Mouse (Mus musculus) left cerebral cortex, postnatal 25 days (tissue): ENCODE measurements at regions not wholly inside any gene's neighbourhood (a gene's known extent, or its start where the extent isn't known, plus 50 kb on each side); places are given as distances from the start of the nearest gene placed in this dataset.
"Not testable (repeated sequence)": the region's sequence is repeated elsewhere in the genome, so short reads cannot be mapped to it uniquely, and the experiment has no call there.

Experiments used
- DNase-seq, 2 experiments: peaks; one replicate each; pipeline ENCODE4 v3.0.0; 2022; ENCODE audit warnings: low spot score in 2 of 2, mixed read lengths in 1 of 2
- intact Hi-C: fragments of 180-260 bp; cut with DNase I; formaldehyde crosslinking; loops from one replicate; pipeline ENCODE4 v1.15.1; 2025

DNA sequence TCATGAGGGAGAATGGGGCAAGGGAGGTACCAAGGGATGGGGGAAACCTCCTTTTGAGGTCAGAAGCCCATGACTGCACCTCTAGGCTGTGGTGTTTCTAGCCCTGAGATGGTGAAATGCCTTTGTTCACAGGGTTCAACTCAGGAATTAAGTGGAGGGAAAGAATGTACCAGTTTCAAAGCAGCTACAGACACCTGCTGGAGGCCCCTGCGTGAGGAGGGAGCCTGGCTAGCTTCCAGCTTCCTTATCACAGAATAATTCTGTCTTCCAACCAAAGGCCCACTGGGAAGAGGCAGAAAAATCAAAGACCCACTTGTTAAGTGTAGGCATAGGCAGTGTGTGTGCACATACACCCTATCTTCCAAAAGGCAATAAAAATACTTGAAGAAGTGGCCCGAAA lies 150.6 kb downstream of the Srek1 start:
- intact Hi-C loops = no loop called here
- no peak for DNase-seq

DNA sequence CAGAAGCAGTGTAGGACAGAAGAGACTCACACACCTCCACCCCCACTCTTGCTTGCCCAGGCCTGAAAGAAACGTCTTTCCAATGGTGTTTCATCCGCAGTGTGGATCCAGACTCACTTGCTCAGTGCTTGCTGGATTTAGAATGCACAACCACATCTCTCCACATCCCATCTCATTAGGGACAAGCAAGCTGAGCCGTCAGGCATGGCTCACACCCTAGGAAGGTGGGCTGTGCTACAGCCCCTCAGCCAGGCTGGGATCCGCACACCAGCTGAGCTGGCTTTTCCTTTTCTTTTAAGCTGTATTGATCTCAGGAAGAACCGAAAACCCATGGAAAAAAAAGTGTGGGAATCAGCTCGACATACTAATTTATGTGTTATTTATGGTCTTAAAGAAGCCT lies 151.1 kb downstream of the Srek1 start:
- intact Hi-C loops = no loop called here
- DNase-seq = peak in 1 of 2 experiments; percentile 8

DNA sequence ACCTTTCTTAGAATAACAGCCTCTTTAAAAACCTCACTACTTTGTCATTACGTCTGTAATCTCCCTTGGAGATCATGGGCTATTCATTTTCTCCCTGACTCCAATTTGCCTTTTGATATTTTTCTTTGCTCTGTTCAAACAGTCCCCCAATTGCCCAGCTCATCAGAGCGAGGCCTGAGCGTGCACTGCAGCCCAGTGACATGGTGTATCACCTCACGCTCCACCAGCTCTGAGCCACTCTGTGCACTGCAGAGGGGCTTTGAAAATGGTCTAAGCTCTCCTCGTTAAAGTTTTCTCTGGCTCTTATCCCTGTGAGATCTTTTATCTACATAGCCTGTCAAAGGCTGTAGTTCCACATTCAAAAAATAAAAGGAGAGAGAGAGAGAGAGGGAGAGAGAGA lies 152.1 kb downstream of the Srek1 start:
- no peak for DNase-seq
- intact Hi-C loops = no loop called here

DNA sequence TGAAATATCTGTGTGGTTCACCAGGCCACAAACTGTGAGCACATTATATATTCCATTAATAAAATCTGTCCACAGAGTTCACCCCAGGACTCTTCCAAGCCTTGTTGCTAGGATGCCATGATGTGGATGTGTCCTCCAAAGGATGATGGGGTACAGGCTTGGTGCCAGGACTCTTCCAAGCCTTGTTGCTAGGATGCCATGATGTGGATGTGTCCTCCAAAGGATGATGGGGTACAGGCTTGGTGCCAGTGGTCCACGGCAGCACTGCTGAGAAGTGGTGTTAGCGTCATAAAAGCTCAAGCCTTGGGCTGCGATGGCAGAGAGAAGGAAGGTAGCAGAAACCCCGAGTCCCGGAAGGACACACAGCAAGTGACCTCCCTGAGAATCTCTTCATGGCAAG lies 153.4 kb downstream of the Srek1 start:
- intact Hi-C loops, DNase-seq: not testable (repeated sequence)

DNA sequence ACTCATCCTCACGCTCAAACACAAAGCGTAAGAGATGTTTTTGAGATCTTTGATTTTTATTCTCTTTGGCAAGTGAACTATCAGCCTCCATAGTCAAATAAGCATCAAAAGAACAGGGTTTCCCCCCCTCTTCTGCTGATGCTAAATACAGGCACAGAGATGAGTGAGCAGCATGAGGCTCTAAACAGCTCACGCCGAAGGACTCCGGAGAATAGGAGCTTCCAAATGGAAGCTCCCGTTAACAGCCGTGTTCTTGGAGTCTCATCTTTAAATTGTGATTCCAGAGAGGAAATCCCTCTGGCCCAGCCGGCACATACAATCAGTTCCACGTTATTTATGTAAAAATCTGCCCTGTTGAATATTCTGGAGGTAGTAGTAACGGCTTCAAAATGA lies 161.1 kb downstream of the Srek1 start:
- peak in 1 of 2 experiments; percentile 6 for DNase-seq
- intact Hi-C loops = no loop called here

DNA sequence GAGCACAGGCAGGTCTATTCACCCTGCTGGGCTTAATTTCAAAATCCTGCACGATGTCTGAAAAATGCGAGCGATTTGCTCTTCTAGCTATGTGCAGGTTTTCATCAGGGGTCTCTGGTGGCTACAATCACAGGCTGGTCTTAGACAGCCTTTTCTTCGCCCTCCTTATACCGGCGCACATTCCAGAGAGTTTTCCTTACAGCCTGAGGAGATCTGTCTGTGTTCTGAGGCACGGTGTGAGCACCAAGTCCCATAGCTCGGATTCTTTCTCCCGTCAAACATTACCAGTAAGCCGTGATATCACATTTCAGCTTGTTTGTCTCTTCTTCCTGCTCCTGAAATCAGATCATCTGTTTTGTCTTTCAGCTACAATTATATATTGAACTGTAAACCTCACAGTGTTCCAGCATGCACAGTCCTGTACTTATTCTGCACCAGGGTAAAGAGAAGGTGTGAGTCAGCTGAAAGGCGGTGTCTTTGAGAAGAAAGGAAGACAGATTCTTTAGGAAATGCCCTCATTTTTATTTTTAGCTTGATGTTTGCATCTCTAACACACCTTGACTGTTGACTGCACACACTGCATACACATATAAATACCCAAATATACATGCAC lies 161.6 kb downstream of the Srek1 start:
- intact Hi-C loops = no loop called here
- DNase-seq = peak; percentile 10 to 13

DNA sequence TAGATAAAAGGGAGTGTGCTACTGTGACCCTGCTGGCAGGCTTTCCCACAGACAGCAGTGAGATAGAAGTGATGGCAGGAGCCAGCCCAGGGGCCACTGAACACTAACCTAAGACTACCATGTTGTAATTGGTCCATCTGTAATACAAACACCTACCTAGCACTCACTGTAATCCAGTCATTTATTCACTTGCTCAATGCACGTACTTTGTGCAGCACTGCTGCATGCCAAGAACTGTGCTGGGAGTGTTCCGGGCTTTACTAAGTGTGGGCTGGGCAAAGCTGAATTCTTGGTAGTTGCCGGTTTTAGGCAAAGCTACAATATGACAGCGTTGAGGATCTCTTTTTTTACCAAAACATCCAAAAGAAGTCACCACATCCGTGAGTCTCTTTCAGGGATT lies 172.1 kb downstream of the Srek1 start:
- intact Hi-C loops = no loop called here

DNA sequence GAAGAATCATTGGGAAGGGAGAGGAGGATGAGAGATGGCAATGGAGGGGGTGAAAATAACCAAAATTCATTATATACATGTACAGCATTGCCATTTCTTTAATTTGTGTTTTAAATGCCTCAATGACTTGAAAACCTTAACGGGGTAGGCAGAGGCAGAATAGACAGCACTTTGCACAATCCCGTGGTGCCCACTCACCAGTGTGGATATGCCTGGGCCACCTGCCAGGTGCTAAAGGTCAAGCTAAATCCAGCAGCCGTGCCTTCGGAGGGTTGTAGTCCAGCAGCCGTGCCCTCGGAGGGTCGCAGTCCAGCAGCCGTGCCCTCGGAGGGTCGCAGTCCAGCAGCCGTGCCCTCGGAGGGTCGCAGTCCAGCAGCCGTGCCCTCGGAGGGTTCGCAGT lies 182.0 kb downstream of the Srek1 start:
- DNase-seq = no peak
- intact Hi-C loops = no loop called here

More for the DNA sequence above, 172.1 kb downstream of the Srek1 start:
- peak in 1 of 2 experiments; percentile 28 for DNase-seq

DNA sequence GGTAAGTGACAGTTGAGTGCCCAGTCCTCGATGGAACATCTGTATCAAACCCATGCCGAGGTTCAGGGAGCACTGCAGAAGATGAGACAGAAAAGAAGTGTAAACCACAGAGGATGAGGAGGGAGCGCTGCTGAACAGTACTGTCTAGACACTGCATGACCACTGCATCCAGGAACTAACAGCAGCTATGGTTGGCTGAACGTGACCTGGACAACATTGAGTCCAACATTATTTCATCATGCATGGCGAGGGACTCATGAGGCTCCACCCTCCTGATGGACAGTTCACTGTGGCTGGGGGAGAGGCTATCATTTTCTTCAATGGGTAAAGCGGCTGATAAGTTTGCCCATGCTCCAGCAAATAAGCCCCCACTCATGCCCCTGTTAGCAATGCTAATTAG lies 182.5 kb downstream of the Srek1 start:
- DNase-seq = no peak
- intact Hi-C loops = no loop called here

DNA sequence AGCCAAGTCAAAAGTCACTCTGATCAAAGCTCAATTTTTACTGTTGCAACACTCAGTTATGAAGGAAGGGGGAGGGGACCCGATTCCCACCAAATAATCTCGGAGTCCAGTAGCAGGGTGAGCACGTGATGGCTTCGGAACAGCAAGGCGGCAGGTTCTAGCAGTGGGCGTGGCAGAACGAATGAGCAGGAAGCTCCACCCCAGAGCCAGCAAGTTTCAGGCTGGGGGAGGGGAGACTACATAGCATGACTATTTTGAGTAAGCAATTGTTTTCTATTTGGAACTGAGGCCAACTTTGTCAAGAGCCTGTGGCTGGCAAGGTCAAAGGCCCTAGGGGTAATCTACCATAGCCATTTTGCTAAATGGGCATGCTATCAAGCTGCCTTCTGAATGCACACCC lies 183.0 kb downstream of the Srek1 start:
- DNase-seq, intact Hi-C loops: not testable (repeated sequence)

DNA sequence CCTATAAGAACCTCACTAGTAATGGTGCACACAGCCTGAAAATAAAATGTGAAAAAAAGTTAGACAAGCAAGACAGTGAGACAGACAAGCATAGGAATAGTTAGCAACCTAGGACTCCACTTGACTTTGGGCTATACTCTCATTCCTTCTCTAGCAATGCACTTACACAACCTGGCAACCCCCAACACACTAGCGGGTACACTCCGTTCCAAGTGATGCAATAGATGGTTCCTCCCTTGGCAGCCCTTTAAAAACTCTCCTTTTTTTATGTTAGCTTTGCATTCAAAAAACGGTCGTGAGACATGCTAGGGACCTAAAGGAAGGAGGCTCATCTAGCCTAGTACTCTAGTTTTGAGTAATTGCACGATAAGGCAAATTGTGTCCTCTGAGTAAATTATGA lies 184.8 kb downstream of the Srek1 start:
- DNase-seq = no peak
- intact Hi-C loops = no loop called here

DNA sequence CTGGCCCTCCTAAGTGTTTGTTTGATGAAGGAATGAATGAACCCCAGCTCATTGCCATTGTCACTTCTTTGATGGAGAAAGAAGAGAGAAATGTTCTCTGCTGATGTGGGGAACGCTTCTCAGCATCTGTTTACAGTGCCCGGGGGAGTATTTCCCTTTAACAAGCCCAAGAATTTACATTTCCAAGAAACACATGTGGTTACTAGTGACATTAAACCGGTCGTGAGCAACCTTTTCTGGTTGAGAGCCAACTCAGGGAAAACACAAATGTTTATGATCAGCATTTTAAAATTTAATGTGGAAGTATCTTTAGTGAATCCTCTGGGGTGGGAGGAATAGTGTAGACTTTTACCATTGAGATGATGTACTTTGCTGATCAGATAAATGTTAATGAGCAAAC lies 197.6 kb downstream of the Srek1 start:
- intact Hi-C loops = no loop called here
- DNase-seq = no peak

DNA sequence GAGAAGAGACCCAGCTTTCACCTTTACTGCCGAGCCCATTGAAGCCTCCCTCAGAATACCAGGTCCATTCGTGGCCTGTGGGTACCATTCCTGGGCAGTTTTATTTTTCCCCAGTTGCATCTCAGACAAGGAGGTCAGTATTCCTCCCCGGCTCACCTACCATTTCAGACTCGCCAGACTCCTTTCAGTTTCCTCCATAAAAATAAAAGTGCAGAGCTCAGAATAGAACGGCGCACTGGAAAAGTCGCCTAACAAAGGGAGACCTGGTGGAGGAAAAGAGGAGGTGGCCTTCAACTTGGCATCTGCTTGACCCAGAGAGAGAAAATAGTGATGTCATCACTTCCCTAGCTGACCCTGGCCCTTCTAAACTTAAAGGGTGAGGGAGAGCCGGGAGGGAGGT lies 209.7 kb downstream of the Srek1 start:
- intact Hi-C loops = no loop called here
- DNase-seq = peak in 1 of 2 experiments; percentile 25

DNA sequence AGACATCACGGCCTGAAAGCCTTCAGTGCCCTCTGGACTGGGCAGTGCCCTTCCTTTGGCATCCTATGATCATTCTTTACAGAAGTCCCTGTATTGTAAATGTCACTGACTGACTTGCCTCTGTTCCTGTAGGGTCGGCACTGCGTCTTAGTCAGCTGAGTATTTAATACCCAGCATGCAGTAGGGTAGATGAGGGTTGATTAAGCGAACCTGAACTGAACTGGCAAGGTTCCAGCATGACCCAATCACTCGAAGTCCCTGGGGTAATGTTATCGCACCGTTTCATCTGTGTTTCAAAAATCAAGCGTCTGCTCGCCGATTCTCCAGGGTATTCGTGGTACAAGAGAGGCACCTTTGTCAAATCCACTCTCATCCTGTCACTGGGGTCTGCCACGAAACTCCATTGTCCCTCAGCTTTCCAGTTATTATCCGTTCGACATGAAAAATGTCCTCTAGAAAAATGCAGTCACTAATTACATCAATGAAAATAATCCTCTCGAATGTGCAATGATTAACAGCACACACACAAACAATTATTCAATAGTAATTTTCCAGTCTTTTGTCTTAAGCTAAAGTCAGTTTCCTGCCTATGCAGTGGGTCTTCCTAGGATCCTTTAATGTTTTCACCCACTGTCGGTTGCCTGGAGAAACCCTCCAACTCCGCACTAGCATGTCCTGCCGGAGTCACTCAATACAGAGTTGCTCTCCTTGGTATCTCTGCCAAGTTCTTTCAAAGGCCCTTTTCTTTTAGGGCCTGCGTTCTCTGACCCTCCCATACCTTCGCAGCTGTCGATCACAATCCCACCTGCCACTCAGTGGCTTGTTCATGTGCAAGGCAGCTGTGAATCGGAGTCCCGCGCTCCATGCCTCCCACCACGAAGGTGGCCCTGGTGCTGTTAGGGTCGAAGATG lies 212.4 kb downstream of the Srek1 start:
- DNase-seq = no peak
- intact Hi-C loops = no loop called here

DNA sequence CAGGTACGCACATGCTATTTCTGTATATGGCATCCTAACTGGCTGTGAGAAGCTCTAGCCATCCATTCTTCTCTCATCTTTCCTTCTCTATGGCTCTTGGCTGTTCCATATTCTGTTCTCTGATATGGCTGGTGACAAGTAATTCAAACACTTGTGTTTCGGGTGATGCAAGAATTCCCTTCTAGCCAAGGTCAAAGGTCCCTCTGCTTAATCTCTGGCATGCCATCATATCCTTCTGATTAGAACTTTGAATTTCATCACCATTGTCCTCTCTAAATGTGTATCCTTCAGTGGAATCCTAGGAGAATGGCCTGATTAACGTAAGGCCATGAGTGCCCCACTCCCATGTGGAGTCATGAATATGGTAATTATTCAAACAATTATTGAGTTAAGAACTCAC lies 215.5 kb downstream of the Srek1 start:
- intact Hi-C loops = no loop called here
- DNase-seq = no peak

DNA sequence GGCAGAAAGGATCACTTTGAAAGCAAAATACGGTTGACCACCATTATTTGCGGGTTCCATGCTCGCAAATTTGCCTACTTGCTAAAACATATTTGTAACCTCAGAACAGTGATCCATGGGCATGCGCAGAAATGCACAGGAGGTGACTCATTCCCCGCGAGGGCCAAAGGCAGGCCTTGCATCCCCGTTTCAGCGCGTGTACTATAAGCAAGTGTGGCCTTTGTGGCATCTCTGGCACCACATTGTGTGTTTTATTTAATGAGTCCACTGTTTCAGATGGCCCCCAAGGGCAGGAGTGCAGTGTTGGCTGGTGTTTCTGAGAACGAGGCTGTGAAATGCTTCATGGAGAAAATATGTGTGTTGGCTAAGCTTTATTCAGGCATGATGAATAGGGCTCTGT lies 205.3 kb upstream of the Mast4 start:
- intact Hi-C loops = no loop called here
- no peak for DNase-seq

DNA sequence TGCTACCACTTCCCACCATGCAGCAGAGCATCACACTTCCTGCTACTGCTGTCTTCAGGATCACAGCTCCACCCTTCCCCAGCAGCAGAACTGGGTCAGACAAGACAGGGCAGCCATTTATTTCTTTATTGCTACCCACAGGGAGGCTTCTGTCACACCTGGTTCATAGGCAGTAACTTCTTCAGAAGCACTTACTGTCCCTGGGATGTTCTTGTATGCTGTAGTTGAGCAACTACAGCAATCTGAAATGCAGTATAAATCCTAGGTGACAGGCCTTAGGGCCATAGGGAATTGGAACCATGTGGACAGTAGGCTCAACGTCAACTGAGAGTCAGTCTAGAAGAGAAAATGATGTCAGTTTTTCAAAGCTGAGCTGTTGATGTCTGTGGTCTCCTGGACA lies 179.5 kb upstream of the Mast4 start:
- no peak for DNase-seq
- intact Hi-C loops = no loop called here

DNA sequence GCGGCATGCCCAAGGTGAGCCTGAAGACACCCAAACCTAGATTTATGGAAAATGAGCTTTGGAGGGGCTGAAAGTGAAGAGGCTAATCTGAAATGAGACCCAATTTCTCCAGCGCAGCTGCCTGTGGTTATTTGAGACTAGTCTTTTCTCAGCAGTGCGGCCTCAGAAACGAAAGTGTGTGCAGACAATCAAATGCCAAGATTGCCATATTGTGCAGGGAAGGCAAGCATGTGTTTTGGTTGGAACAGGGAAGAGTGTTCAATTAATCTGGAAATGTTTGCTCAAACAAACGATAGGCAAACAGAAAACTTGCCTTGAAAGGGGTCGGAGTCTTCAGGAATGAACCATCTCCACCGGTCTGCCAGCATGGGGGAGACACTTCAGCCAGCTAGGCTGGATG lies 178.2 kb upstream of the Mast4 start:
- intact Hi-C loops = no loop called here
- no peak for DNase-seq

DNA sequence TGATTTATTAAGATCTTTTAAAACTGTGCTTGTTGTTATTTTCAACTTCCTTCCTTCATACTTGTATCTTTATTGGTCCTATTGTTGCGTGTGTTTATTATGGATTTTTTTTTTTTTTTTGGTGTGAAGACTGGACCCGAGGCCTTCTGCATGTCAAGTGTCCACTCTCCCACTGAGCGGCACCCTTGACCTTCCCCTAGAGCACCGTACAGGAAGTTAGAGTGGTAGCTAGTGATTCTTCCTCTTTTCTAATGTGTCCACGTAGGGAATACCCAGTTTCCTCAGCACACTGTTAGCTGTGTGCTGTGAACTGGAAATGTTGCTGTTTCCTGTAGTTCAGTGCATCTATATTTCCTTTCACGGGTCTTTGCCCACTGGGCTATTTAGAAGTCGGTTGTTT lies 170.7 kb upstream of the Mast4 start:
- DNase-seq = no peak
- intact Hi-C loops = no loop called here

DNA sequence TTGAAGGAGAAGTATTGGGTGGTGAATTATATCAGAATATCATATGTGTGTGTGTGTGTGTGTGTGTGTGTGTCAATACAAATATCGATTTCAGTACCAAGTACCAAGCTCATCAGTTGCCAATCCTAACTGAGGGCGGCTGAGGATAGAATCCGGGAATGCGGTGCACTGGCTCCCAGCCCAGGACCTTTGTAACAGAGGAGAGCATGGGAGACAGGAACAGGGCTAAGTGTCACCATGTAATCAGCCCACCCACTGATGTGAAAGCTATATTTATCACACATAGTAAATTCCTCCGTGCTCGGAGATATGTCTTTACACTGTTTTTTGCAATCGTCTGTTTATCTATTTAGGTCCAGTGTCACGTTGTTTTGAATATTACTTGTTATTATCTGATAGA lies 165.1 kb upstream of the Mast4 start:
- DNase-seq = no peak
- intact Hi-C loops = no loop called here

DNA sequence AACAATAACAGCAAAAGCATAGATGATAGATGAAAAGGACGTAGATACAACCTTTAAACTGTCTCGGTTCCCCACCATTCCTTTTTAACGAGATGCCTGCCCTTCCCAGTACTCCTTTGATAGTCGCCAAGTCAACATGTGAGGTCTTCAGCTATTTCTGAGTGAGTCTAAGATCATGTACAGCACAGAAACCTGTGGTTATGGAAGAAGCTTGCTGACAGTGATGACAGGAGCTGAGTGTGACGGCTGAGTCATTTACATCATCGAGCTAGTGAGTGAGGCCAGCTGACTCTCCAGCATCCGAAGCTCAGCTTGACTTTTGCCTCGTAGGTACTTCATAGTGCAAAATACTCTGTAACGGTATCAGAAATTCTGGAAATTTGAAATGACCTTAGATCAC lies 160.1 kb upstream of the Mast4 start:
- intact Hi-C loops = no loop called here
- no peak for DNase-seq
